Mouse (Mus musculus): ENCODE data around the gene Myo6. TPM values are rescaled to one million over a fixed set of nuclear protein-coding genes. Genes with fewer than 3 reads are reported as not detected.

Myo6 gene
- total RNA-seq, 2 experiments from 2014 or later, result 7.3 to 8.3 TPM

- Histone ChIP-seq H3K27ac (no peak overlapping the region), H3K4me3 (peak overlapping the region; percentile 57)
- intact Hi-C loops (cut with DNase I), result no loop called here
- no peak for TF ChIP-seq CTCF (IDR thresholded peaks at IDR 0.05)
- no peak for DNase-seq
Measured at GRCm38 (mm10) chr9:80333998-80334605, 169.3 kb downstream of the Myo6 start.

DNA sequence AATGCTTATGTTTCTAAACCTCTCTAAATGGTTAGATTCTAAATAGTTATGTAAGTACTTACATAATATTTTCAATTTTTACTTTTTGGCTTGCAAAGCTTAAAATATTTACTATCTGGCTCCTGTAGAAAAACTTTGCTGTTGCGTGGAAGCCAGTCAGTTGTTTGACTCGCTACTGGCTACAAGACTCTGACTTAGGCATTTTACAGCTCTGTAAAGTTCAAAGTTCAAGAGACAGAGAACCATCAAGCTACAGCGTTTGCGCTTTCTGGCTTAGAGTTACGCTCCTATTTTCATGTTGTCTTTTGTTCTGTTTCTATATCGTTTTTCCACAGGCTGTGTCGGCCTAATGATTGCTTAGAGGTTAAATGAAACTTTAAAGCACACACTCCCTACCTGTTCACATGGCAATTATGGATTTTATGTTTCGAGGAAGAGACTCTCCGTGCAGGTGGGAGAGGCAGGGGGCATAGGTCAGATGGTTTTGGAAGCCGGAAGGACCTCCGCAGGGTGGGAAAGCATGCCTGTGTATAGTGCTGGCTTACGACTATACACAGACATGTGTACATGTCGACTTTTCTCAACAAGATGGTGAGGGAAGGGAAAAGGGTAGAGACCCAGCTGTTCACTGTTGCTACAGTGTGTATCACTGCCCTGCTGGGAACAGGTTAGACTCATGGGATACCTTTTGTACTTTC is 171.0 kb downstream of the Myo6 start:
- TF ChIP-seq CTCF (IDR thresholded peaks at IDR 0.05), result no peak
- DNase-seq, result no peak
- intact Hi-C loops (cut with DNase I), result no loop called here
- no peak overlapping the region for H3K4me3 ChIP-seq
- H3K27ac ChIP-seq, result no peak overlapping the region

DNA sequence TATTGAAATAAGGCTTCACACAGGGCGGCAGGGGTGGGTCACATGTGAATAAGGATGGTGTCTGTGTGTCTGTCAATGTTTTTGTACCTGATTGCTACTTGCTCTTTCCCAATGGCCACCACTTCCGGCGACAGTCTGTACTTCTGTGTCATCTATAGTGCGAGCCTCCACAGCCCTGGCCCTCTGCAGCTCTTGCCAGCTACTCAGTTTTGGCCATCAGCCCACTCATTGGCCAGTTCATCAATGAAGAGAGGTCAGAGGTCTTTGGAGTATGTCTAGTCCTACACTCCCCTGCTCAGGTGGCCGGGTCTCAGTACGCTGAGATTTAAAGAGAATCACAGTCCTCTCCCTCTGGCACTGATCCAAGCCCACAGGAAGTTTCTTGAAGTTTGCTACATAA is 173.2 kb downstream of the Myo6 start:
- intact Hi-C loops (cut with DNase I), result no loop called here
- DNase-seq, result no peak
- no peak overlapping the region for H3K4me3 ChIP-seq
- no peak overlapping the region for H3K27ac ChIP-seq
- TF ChIP-seq CTCF (IDR thresholded peaks at IDR 0.05), result no peak

DNA sequence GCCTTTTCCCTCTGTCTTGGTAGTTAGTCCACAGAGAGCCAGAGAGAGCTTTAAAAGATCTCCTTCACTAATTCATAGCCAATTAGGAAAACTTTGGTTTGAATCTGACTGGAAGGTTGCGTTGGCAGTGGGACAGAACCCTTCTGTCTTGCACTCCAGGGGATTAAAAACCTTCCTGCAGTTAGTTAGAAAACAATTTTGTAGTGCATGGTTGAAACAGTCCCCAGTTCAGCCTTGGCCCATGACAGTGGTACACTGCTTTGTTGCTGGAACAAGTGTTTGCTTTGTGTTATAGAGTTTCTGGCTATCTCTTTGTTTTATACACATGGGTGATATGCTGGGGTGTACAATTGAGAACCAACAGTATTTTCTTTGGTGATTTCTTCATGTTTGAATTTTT is 176.1 kb downstream of the Myo6 start:
- no peak for TF ChIP-seq CTCF (IDR thresholded peaks at IDR 0.05)
- no peak for DNase-seq
- Histone ChIP-seq H3K4me3 (no peak overlapping the region), H3K27ac (no peak overlapping the region)
- intact Hi-C loops (cut with DNase I), result no loop called here

DNA sequence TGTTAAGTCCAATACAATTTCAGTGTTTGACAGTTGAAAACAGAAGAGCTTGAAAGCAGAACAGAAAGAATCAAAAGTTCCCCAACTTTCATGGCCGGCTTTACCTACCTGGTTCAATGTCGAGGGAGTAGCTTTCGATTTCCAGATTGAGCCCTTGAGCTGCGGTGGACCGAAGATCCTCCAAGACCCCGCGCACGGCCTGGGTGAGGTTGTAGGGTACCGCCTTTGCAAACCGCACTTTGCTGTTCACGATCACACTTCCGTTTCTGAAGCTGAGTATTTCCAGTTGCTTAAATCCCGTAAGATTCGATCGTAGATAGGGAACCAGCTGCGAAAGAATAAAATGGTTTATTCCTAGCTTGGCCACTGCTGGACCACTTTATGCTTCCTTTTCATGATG is 176.9 kb downstream of the Myo6 start:
- Histone ChIP-seq H3K27ac (no peak overlapping the region), H3K4me3 (peak overlapping the region; percentile 40)
- TF ChIP-seq CTCF (IDR thresholded peaks at IDR 0.05), result no peak
- intact Hi-C loops (cut with DNase I), result no loop called here
- no peak for DNase-seq

- H3K4me3 ChIP-seq, result no peak overlapping the region
- intact Hi-C loops (cut with DNase I), result no loop called here
- no peak for TF ChIP-seq CTCF (IDR thresholded peaks at IDR 0.05)
Measured at GRCm38 (mm10) chr9:80342520-80342919, 177.7 kb downstream of the Myo6 start.

DNA sequence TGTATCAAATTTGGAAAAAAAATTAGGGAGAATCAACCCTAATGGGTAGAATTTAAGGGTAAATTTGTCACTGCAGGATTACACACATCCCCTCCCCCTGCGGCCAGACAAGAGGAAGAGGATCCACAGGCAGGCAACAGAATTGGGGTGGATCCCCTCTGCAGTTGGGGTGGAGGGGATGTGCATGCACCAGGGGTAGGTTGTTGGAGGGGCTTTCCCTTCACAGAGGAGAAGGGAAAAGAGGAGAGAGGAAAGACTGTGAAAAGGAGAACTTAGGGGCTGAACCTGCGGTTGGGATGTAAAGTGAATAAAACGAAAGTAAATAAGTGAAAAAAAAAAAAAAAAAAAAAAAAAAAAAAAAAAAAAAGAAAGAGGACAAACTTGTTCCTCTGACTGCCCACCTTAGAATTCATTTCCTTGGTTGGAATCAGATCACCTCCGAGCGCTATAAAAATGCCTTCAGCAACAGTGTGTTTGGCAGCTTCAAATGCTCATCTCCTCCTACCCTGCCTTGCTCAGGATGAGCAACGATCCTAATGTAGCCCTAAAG is 179.7 kb downstream of the Myo6 start:
- Histone ChIP-seq H3K4me3 (no peak overlapping the region), H3K27ac (no peak overlapping the region)
- no peak for DNase-seq
- no peak for TF ChIP-seq CTCF (IDR thresholded peaks at IDR 0.05)
- intact Hi-C loops (cut with DNase I), result no loop called here

More at GRCm38 (mm10) chr9:80342520-80342919, 177.7 kb downstream of the Myo6 start:
- H3K27ac ChIP-seq, result no peak overlapping the region
- DNase-seq, result no peak

GRCm38 (mm10) chr9:80351295-80351677 is 186.5 kb downstream of the Myo6 start:
- peak overlapping the region; percentile 41 for H3K4me3 ChIP-seq
- no peak for DNase-seq
- intact Hi-C loops (cut with DNase I), result no loop called here
- H3K27ac ChIP-seq, result no peak overlapping the region
- TF ChIP-seq CTCF (IDR thresholded peaks at IDR 0.05), result no peak

DNA sequence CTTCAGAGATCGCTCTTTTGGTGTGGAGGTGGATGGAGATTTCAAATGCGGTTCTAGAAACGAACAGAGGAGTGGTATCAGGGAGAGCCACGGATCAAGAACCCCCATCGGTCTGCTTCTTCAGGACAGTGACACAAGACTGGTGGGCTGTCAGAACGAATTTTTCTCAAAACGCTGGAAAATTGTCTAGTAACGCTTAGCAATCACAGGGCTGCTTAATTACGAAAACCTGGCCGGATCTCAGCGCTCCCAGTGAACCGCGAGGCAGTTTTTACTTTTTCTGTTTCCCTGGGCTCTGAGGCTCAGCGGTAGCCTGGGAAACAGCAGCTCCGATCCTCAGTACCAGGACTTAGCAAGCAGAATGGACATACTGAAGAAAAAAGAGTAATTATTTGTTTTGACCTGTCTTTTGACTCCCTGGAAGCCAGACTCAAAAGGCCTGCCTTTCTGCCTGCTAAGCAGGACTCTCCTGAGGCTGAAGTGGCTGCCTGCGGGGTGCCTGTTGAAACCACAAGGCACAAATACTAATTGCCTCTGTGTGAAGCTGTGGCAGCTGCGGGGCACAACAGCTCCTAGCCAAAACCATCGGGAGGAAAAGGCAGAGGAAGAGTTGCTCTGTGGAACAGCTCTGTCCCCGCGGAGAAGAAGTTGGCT is 187.0 kb downstream of the Myo6 start:
- peak overlapping the region; percentile 41 for H3K4me3 ChIP-seq
- no peak for TF ChIP-seq CTCF (IDR thresholded peaks at IDR 0.05)
- DNase-seq, result no peak
- intact Hi-C loops (cut with DNase I), result no loop called here
- H3K27ac ChIP-seq, result no peak overlapping the region; the same call in 1 of the 2 replicates

DNA sequence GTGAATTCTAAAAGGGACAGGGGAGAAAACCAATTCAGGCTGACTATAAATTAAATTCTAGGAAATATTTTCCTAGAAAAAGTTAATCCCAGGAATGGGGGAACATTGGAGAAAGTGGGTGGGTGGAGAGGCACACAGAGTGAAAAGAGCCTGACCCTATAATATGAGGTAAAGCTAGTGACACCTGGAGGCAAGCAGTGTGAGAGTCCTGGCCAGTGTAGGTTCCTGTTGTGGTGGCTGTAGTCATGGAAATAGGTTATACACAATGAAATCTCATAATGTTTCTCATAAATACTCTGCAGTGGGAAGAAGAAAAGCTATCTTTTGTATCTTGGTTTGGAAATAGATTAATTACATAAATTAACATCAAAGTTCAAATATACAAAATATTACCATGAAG is 195.2 kb downstream of the Myo6 start:
- intact Hi-C loops (cut with DNase I), result no loop called here
- TF ChIP-seq CTCF (IDR thresholded peaks at IDR 0.05), result no peak
- no peak overlapping the region for H3K4me3 ChIP-seq
- no peak for DNase-seq
- H3K27ac ChIP-seq, result no peak overlapping the region

Other genes with a start within 250 kb of the Myo6 start
- 100 to 1,000 TPM in 1 of 2 experiments, 10 to 100 TPM in 1; 93.6 to 119 TPM for gene Filip1, start 152.2 kb upstream of the Myo6 start, total RNA-seq (2021)
- 10 to 100 TPM; 56.5 to 58.7 TPM for gene Senp6, start 98.1 kb upstream of the Myo6 start, total RNA-seq (2021)

All from gastrocnemius, adult 2 months (tissue).